In genomic region chr12:90873959-90874358, GRCm38 (mm10) we compare ENCODE assay signal across 25 mouse cellular contexts.
"Had no signal": no experiment of that assay in that cellular context is flagged by ENCODE, and none has a peak within 500 bp of the region (broad histone marks: within the 10 kb centered on the region; RNA-seq: fewer than 3 reads in every experiment).

No protein-coding gene starts in this region.

- H3K9ac ChIP-seq: embryonic facial prominence, embryonic 12.5 days; embryonic facial prominence, embryonic 13.5 days; embryonic facial prominence, embryonic 15.5 days; forebrain, embryonic 12.5 days; forebrain, embryonic 13.5 days; forebrain, embryonic 15.5 days; forebrain, postnatal 0 days had no signal

- H3K27me3 ChIP-seq: embryonic facial prominence, embryonic 12.5 days; embryonic facial prominence, embryonic 13.5 days; embryonic facial prominence, embryonic 15.5 days; forebrain, embryonic 12.5 days; forebrain, embryonic 13.5 days; forebrain, embryonic 15.5 days had no signal

- H3K4me2 ChIP-seq: embryonic facial prominence, embryonic 12.5 days; embryonic facial prominence, embryonic 13.5 days; embryonic facial prominence, embryonic 15.5 days; forebrain, embryonic 12.5 days; forebrain, embryonic 13.5 days; forebrain, embryonic 15.5 days had no signal

- H3K4me3 ChIP-seq: embryonic facial prominence, embryonic 10.5 days; embryonic facial prominence, embryonic 12.5 days; embryonic facial prominence, embryonic 13.5 days; embryonic facial prominence, embryonic 15.5 days; erythroblast, embryonic 14.5 days; forebrain, embryonic 10.5 days; forebrain, embryonic 12.5 days; forebrain, embryonic 13.5 days; forebrain, embryonic 15.5 days; gastrocnemius, adult 2 months; heart, adult 2 months had no signal

- H3K4me1 ChIP-seq: embryonic facial prominence, embryonic 10.5 days; embryonic facial prominence, embryonic 12.5 days; embryonic facial prominence, embryonic 13.5 days; embryonic facial prominence, embryonic 15.5 days; forebrain, embryonic 10.5 days; forebrain, embryonic 12.5 days; forebrain, embryonic 13.5 days; forebrain, embryonic 15.5 days had no signal

- H3K27ac ChIP-seq: embryonic facial prominence, embryonic 10.5 days; embryonic facial prominence, embryonic 12.5 days; embryonic facial prominence, embryonic 13.5 days; embryonic facial prominence, embryonic 15.5 days; forebrain, embryonic 10.5 days; forebrain, embryonic 12.5 days; forebrain, embryonic 13.5 days; forebrain, embryonic 15.5 days; gastrocnemius, adult 2 months; heart, adult 2 months had no signal

- H3K9me3 ChIP-seq: embryonic facial prominence, embryonic 10.5 days; embryonic facial prominence, embryonic 12.5 days; embryonic facial prominence, embryonic 13.5 days; embryonic facial prominence, embryonic 15.5 days; forebrain, embryonic 10.5 days; forebrain, embryonic 12.5 days; forebrain, embryonic 13.5 days; forebrain, embryonic 15.5 days had no signal

- DNase-seq: cerebellum, adult 9-10 months; cerebellum, adult 9-11 months; cerebellum, postnatal 10 days; cerebellum, postnatal 14 days; cerebellum, postnatal 25 days; cerebellum, postnatal 36 days; embryo, embryonic 11 days; forebrain, postnatal 0 days; gastrocnemius, adult 2 months; gastrocnemius, postnatal 10 days; gastrocnemius, postnatal 14 days; gastrocnemius, postnatal 25 days; gastrocnemius, postnatal 36 days; heart, adult 11 months; heart, adult 18-20 months; heart, adult 2 months had no signal

- H3K36me3 ChIP-seq: embryonic facial prominence, embryonic 10.5 days; embryonic facial prominence, embryonic 12.5 days; embryonic facial prominence, embryonic 13.5 days; embryonic facial prominence, embryonic 15.5 days; forebrain, embryonic 10.5 days; forebrain, embryonic 12.5 days; forebrain, embryonic 15.5 days had no signal
